Mouse (Mus musculus): ENCODE results near the gene Snu13.

The Snu13 gene

DNA sequence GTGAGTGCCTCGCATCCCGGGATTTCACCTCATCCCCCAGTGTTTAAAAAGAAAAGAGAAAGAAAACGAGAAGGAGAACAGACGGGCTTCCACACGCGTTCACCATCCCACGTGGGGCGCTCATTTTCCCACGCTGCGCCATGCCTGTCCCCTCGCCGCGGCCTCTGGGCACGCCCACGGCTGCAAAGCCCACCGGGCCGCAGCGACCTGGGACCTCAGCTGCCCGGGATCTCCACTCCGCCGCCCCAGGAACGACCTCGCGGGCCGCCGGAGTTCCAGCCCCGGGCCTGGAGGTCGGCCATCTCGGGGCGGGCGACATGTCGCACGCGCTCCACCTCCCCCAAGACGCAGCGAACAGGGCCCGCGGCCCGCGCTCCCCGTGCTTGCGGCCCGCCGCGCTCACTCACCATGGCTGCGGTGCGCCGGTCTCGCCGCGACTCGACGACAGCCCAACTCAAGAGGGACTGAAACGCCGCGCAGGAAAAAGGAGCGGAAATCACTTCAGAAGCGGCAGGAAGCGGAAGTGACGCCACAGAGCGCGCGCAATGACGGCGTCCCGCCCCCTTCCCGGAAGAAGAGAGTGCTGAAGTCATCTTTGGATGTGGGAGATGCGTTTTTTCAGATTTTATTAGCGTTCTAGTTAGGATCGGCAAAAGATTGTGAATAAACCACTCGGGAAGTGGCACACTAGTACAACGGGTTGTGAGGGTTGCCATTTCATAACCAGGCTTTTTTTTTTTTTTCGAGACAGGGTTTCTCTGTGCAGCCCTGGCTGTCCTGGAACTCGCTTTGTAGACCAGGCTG, at the start of gene Snu13:
Gene Snu13, minus strand, starts transcription at position 519 of the 804 bp plus-strand sequence.
- peak; percentile 91; the same call in 1 of the 2 replicates for ATAC-seq (ENCODE audit: insufficient number of reproducible peaks, low FRiP score, low TSS enrichment)

DNA sequence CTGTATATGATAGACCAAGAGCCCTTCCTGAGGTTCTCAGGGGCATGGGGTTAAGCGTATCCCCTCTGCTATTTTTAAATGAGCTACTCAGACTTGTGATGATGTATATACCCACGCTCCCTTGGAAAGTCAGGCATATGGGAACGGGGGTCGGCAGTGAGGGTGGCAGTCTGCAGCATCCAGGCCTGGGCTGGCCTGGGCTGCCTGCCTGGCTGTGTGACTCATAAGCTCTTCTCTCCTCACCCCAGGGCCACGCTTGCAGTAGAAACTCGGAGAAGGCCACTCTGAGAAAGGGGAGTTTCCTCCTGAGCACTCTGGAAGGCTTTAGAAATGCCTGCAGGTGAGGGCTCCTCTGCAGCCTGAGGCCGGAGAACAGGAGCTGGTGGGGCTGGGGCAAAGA, 43.7 kb upstream of the Snu13 start:
- no peak for ATAC-seq (ENCODE audit: insufficient number of reproducible peaks, low FRiP score, low TSS enrichment)

DNA sequence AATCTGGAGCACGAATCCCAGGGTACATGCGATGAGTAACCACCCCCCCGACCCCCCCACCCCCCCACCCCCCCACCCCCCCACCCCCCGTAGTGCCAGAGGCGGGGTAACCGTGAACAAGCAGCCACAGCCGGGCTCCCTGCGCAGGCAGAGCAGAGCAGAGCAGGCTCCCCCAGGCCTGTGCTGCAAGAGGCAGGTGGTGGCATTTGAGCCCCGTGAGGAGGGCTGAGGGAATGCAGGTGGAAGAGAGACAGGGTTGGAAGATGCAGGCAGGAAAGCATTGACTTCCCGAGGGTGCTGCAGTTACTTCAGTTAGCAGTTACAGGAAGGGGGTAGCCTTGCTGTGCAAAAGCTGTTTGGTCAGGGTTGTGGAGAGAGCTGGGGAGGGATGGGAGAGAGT, 39.9 kb upstream of the Snu13 start:
- no peak for ATAC-seq (ENCODE audit: insufficient number of reproducible peaks, low FRiP score, low TSS enrichment)

DNA sequence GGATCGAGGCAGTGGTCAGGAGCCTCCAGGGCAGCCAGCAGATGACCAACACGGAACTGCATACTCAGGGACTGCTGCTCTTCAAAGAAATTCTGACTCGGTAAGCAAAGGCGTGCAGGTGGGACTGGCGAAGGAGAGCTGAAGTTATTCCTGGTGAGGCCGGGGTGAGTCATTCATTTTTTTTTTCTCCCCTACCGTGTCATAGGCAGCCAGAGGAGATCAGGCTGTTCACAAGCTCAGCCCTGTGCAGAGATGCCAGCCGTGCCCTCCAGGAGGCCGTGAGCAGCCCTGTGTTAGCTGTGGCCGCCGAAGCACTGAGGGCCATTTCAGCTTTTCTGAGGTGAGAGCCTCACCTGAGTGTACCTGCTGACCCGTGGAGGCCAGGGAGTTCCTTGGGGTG, 38.7 kb upstream of the Snu13 start:
- ATAC-seq (ENCODE audit: insufficient number of reproducible peaks, low FRiP score, low TSS enrichment), result no peak

DNA sequence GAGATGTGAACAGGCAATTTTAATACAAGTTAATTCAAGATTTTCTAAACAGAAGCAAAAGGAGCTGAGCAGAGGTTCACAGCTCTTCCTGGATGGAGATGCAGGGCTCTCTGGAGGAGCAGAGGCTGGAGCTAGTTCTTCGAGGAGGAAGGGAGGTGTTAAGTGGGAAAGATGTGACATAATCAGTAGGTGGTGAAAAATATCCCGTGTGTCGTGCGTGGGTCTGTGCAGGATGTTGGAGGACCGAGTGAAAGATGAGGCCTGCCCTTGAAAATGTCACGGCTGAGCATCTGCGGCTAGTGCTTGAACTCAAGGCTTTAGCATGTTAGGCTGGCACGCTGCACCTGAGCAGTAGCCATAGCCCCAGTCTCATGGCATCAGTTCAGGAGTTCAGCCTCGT, 38.2 kb upstream of the Snu13 start:
- no peak for ATAC-seq (ENCODE audit: insufficient number of reproducible peaks, low FRiP score, low TSS enrichment)

DNA sequence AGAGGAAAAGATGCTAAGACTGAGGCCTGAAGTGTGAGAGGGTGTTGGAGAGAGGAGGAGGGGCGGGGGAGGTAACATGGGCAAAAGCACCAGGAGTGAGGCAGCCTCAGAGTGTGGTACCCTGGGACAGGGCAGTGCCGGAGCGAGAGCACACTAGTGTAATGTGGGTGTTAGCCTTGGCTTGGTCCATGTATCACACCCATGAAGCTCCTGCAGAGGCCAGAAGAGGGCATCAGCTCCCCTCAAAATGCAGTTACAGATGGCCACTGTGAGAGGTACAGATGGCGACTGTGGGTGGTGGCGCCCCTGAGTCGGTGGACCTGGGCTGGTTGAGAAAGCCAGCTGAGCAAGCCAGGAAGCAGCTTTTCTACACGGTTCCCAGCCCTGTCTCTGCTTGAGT, 33.8 kb upstream of the Snu13 start:
- ATAC-seq (ENCODE audit: insufficient number of reproducible peaks, low FRiP score, low TSS enrichment), result peak; percentile 88

DNA sequence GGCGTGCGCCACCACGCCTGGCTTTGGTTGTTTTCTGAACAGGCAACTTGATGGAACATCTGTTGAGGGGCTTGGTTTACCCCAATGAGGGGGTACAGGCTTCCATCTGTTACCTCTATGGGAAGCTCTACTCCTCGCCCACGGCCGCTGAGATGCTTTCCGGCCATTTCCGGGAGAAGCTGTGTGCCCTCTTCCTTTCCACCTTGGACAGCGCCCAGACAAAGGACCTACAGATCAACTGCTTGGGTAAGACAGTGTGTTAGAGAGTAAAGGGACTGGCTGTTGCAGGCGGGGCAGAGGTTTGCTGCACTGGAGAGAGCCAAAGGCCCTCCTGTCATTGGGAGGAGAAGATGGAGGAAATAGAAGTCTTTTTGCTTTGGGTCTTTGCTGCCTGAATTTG, 32.5 kb upstream of the Snu13 start:
- no peak for ATAC-seq (ENCODE audit: insufficient number of reproducible peaks, low FRiP score, low TSS enrichment)

DNA sequence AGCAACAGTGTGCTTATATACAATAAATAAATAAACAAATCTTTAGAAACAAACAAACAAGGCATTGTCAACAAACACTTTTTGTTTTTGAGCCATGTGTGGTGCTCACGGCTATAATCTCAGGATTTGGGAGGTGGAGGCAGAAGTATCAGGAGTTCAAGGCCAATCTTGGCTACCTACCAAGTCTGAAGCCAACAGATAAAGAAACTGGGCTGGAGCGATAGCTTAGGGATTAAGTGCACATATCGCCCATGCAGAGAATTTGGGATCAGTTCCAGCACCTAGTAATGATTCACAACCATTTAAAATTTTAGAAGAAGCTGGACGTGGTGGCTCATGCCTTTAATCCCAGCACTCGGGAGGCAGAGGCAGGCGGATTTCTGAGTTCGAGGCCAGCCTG, 26.1 kb upstream of the Snu13 start:
- no peak for ATAC-seq (ENCODE audit: insufficient number of reproducible peaks, low FRiP score, low TSS enrichment)

DNA sequence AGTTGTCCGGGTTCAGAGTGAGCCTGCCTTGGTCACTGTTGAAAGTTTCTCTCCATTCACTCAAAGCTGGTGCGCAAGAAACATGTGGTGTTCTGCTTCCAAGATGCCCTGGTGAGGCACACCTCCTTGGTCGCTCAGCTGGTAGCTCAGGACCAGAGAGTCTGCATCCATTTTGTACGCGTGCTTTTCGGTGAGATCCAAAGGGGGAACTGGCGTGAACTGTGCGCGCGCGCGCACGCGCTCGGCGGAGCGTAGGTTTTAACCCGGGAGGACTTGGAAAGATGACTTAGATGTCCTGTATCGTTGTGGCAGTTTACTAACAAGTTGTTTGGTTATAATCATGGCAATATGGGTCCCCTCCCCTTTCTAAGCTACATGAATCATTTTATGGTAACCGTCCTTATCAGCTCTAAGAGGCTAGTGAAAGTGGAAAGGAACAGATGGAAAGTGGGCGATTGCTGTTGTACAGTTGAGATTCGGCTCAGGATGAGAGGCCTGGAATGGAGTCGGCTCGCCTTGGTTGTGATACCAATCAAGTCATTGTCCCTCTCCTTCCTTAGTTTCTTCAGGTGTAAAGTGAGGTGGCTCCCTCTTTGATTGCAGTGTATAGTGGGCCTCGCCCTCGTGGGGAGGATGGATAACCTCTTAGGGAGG, 24.5 kb upstream of the Snu13 start:
- no peak for ATAC-seq (ENCODE audit: insufficient number of reproducible peaks, low FRiP score, low TSS enrichment)

DNA sequence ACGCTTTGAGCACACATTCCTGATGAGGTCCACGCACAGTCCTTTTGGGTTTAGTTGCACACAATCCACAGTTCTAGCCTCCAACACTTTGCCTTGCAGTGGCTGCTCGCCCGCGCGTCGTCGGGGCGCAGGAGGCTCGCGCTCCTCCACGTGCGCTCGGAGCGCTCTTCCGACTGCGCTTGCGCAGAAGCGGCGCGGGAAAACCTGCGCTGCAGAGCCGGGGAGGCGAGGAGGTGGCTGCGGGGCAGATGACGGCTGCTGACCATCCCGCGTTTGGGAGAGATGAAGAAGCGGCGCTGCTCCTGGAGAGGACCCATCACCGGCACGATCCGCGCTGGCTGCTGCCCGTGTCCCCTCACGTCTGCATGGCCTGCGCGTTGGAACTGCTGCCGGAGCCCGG, 22.5 kb upstream of the Snu13 start, which contains the start of gene Mei1:
Gene Mei1, plus strand, starts transcription at position 99 of the 400 bp plus-strand sequence.
- no peak for ATAC-seq (ENCODE audit: insufficient number of reproducible peaks, low FRiP score, low TSS enrichment)

DNA sequence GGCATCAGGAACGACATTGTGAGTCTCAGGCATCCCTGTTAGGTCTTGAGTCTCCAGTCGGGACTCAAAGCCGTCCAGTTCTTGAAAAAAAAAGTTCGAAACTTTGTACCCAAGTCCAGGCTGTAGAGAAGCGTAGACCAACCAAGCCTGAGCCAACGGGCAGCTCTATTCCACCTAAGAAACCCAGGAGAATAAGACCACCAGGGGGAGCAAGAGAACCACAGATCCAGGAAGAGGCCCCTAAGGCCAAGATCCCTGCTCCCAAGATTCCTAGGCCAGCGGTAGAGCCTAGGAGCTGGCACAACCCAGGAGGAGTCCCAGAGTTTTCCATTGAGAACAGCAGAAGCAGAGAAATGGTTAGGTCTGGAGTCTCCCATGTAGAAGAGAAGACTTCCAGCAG, 18.1 kb upstream of the Snu13 start:
- peak; percentile 66; the same call in 1 of the 2 replicates for ATAC-seq (ENCODE audit: insufficient number of reproducible peaks, low FRiP score, low TSS enrichment)

DNA sequence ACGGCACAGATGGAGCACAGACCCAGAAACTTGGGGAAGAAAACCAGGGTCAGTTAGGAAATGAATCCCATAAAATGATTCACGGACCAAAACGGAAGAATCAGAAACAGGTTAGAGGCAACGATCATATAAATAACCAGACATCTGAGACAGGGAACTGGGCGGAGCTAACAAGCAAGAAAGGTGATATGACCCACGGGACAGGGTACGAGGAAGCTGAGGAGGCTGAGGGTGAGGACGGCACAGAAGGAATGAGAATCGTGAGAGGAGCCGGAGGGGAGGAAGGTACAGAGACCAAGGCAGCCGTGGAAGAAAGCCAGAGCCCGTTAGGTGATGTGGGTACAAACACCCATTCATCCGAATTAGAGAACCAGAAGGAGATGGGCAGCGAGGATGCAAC, 16.5 kb upstream of the Snu13 start:
- ATAC-seq (ENCODE audit: insufficient number of reproducible peaks, low FRiP score, low TSS enrichment), result no peak

DNA sequence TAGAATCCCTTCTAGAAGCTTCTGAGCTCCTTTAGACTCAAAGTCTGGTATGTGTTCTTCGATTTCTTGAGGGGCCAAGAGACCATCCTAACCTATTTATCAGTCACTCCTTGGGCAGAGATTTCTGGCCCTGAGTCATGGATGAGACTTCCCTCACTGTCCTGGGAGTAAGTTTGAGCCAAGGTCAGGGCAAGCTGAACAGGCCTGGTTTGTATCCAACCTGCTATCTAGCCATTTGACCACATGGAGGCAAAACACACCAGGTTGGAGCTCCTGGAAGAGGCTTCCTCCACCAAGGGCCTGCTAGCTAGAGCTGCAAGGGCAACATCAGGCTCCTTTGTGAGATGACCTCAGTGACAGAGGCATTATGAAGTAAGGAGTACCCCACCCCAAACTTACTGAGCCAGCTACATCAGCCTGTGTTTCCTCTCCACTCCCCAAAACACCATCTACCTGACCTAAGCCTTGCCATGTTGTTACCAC, 11.4 kb upstream of the Snu13 start, which contains the start of gene 4930407I10Rik:
Gene 4930407I10Rik, plus strand, starts transcription at position 433 of the 483 bp plus-strand sequence.
- no peak for ATAC-seq (ENCODE audit: insufficient number of reproducible peaks, low FRiP score, low TSS enrichment)

DNA sequence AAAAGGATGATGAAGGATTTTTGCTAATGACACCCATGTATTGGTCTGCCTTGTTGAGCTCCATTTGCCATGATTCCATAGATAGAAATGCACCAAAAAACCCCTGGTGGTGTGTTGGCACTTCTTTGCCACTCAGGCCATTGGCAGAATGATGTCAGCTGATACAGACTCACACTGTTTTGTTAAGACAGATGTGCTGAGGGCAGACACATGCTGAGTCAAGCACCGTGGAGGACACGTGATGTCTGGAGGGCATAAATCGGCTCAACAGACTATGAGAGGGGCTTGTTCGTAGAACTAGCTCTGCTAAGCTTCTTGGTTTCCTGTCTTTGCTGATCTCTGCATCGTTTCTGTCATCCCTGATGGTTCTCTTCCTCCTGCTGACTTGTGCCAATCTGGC, 5.1 kb upstream of the Snu13 start:
- ATAC-seq (ENCODE audit: insufficient number of reproducible peaks, low FRiP score, low TSS enrichment), result no peak

DNA sequence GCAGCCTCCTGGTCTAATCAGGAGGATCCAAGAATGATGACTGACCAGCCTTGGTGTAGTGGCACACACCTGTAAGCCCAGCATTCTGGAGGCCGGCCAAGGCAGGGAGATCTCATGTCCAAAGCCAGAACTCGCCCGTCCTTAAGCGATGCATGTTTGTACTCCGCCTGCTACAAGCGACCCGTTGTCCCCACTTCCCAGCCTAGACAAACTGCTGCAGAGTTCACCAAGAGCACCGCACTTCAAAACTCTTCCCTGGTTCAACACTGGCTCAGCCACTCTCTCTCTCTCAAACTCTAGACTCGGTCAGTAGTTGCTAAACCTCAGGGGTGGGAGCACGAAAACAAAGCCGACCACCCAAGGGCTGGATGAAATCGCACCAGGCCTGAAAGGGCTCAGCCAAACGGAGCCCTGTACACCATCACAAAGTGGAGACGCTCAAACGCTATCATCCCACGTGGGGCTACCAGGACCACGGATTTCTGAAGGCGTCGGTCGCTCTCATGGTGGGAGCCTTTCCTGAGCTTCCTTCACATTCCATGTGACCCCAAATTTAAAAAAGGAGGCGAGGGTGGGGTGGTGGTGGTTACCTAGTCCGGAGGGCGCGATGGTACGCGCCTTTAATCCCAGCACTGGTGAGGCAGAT, 1.0 kb downstream of the Snu13 start:
- ATAC-seq (ENCODE audit: insufficient number of reproducible peaks, low FRiP score, low TSS enrichment), result no peak

DNA sequence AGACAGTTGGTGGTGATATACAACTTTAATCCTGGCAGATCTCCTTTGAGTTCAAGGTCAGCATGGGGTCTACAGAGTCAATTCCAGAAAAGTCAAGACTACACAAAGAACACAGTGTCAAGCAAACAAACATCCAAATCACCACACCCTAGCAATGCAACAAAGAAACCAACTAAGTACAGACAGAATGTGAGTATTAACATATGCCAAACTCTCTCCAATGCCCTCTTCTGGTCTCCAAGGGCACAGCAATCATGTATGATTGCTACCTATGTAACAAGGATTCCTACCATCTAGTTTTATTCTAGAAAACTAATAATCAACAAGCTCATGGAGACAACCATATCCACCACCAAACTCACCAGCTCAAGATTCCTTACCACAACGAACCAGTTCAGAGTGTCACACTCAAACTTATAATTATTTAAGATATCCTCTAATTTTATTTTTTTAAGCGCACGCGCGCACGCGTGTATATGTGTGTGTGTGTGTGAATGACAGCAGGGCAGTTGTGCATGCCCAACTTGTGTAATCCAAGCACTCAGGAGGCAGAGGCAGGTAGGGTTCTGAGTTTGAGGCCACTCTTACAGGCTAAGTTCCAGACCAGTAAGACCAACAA, 3.1 kb downstream of the Snu13 start:
- ATAC-seq (ENCODE audit: insufficient number of reproducible peaks, low FRiP score, low TSS enrichment), result no peak

DNA sequence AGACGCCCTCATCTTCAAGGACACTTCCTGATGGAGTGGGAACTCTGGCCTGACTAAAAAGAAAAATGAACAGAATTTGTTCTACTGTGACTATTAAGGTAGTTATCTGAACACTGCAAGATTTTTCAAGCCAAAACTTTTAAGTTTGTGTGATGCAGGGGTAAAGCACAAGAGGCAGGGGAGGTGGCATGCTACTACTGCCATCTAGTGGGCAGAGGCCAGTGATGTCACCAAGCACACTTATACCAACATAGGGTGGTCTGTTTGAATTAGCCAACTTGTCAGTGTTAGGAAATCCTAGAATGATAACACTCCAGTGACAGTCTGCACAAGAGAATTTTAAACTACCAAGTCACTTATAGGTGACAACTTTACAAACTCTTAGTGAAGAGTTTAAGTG, 6.7 kb downstream of the Snu13 start:
- ATAC-seq (ENCODE audit: insufficient number of reproducible peaks, low FRiP score, low TSS enrichment), result no peak

DNA sequence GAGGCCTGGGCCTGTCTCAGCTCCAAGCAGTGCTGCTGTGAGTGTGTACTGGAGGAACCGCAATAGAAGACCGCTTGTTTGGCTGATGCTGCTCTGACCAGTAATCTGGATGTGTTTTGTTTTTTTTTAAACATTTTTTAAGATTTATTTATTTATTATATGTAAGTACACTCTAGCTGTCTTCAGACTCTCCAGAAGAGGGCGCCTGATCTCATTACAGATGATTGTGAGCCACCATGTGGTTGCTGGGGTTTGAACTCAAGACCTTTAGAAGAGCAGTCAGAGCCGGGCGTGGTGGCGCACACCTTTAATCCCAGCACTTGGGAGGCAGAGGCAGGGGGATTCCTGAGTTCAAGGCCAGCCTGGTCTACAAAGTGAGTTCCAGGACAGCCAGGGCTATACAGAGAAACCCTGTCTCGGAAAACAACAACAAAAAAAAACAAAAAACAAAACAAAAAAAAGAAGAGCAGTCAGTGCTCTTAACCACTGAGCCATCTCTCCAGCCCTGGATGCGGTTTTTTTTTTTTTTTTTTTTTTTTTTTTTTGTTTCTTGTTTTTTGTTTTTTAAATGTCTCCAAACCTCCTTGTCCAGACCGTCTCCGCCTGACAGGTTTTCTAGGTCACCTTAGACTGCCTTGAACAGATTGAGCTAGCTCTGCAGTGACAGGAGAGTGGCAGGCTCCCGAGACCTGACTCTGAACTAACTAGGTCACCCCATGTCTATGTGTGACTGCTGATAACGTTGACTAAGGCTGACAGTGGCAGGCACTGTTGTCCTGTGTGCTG, 11.3 kb downstream of the Snu13 start:
- ATAC-seq (ENCODE audit: insufficient number of reproducible peaks, low FRiP score, low TSS enrichment), result 0 out of 2 replicates have a peak, but pooled peaks have one; percentile 56

DNA sequence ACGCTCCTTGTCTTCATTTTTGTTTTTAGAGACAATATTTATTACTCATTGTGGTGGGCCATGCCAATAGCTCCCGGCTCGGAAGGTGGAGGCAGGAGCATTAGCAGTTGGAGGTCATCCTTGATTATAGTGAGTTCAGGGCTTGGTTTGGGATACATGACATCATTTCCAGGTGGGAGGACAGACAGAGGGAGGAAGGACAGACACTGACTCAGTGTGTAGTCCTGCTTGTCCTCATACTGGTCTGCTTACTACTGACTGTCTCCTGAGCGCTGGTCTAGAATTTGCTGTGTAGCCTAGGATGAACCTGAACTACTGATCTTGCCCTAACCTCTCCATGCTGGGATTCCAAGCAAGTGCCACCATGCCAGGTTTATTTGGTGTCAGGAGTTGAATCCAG, 13.6 kb downstream of the Snu13 start, which contains the start of gene Desi1:
Gene Desi1, minus strand, starts transcription at position 101 of the 400 bp plus-strand sequence.
- no peak for ATAC-seq (ENCODE audit: insufficient number of reproducible peaks, low FRiP score, low TSS enrichment)

DNA sequence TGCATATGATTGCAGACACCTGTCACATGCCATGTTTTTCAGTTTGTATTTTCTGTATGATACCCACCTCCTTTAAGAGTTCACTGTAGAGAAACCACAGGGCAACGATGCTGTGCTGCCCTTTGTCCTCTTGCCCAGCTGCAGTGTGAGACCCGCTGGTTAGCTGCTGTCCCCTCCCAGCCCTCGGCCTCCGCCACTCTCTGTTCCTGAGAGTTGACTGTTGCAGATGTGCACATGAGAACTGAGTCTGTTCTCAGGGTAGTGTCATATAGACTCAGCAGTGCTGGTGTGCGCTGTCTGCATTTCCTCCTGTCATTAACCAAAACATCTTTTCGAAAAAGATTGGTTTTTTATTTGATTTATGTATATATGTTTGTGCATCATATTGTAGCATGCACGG, 15.0 kb downstream of the Snu13 start:
- ATAC-seq (ENCODE audit: insufficient number of reproducible peaks, low FRiP score, low TSS enrichment), result no peak

Data from cerebellum, adult (tissue).